Comparison of ENCODE assay signal across 20 mouse cellular contexts in the genomic region with DNA sequence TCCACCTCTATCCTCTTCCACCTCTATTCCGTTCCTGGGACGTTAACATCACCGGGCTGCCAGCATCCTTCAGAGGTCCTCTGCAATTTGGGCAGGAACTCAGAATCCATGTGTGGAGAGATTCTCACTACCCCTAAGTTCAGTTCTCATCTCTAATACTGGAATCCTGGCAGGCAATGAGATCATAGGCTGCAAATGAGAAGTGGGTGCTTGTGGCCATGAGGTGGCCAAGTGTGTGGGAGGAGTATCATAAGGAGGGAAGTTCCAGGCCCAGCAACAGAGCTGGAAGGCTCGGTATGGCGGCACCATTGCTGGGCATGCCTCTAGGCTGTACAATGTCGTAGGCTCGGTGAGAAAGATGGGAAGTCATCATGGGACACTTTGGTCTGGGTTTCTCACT.
DNase-seq lines count a peak whose midpoint lies in the region; ATAC-seq lines count a peak whose summit lies in the region.
"Had no signal": no experiment of that assay in that cellular context is flagged by ENCODE, and none has a peak within 500 bp of the region (broad histone marks: within the 10 kb centered on the region; RNA-seq: fewer than 3 reads in every experiment).

No protein-coding gene starts in this region.

- H3K4me2 ChIP-seq in forebrain, embryonic 13.5 days = no peak overlapping the region
- H3K4me2 ChIP-seq in forebrain, embryonic 14.5 days (ENCODE audit: low read length) = no peak overlapping the region
- H3K4me2 ChIP-seq: hindbrain, embryonic 15.5 days had no signal

- H3K9me3 ChIP-seq in forebrain, embryonic 13.5 days (replicated peaks) = no peaks in the 10 kb centered on the region
- H3K9me3 ChIP-seq in forebrain, embryonic 14.5 days (replicated peaks; ENCODE audit: control insufficient read depth, low read length) = no peaks in the 10 kb centered on the region
- H3K9me3 ChIP-seq: embryonic facial prominence, embryonic 10.5 days; heart, embryonic 10.5 days; hindbrain, embryonic 15.5 days had no signal

- H3K9ac ChIP-seq in forebrain, embryonic 13.5 days = no peak overlapping the region
- H3K9ac ChIP-seq in forebrain, embryonic 14.5 days (ENCODE audit: low read length) = no peak overlapping the region
- H3K9ac ChIP-seq: hindbrain, embryonic 15.5 days had no signal

- 89% methylated on average over 7 of the region's 7 CpGs for WGBS in forebrain, embryonic 13.5 days
- 95% methylated on average over 7 of the region's 7 CpGs for WGBS in forebrain, embryonic 14.5 days

- ATAC-seq in forebrain, embryonic 13.5 days = peak; percentile 34; the same call in 1 of the 2 replicates
- no peak for ATAC-seq in forebrain, embryonic 14.5 days
- ATAC-seq: midbrain, embryonic 16.5 days had no signal

- H3K36me3 ChIP-seq in forebrain, embryonic 13.5 days (ENCODE audit: poor library complexity, severe bottlenecking) = peaks cover 3% of the 10 kb centered on the region; the same call in 1 of the 2 replicates
- H3K36me3 ChIP-seq in forebrain, embryonic 14.5 days (ENCODE audit: control insufficient read depth, insufficient read depth, low read length) = no peaks in the 10 kb centered on the region; the same call in 1 of the 2 replicates
- H3K36me3 ChIP-seq: embryonic facial prominence, embryonic 10.5 days; heart, embryonic 10.5 days had no signal

- DNase-seq in forebrain, embryonic 14.5 days (ENCODE audit: low spot score) = no peak
- peak; percentile 31 to 40 for DNase-seq in left cerebral cortex, adult 18-20 months (ENCODE audit: low spot score in 2 of 2)
- DNase-seq in left cerebral cortex, adult 11 months (ENCODE audit: low spot score) = no peak
- peak; percentile 57 for DNase-seq in right cerebral cortex, adult 18-20 months
- no peak for DNase-seq in right cerebral cortex, postnatal 4 days
- DNase-seq in left cerebral cortex, postnatal 36 days (ENCODE audit: low spot score in 2 of 2) = peak; percentile 31 to 41
- DNase-seq in neural tube, embryonic 10.5 days (ENCODE audit: extremely low spot score, low spot score) = no peak
- DNase-seq: adrenal gland, postnatal 25 days; cerebellum, adult 11 months; cerebellum, adult 9-11 months; gastrocnemius, postnatal 10 days; kidney, adult 8-10 months; kidney, postnatal 10 days; lung, postnatal 4 days had no signal

- H3K27me3 ChIP-seq in forebrain, embryonic 13.5 days = no peaks in the 10 kb centered on the region
- H3K27me3 ChIP-seq in forebrain, embryonic 14.5 days (replicated peaks; ENCODE audit: control insufficient read depth, insufficient read depth, low read length) = no peaks in the 10 kb centered on the region
- H3K27me3 ChIP-seq: hindbrain, embryonic 15.5 days had no signal

- no peak overlapping the region for H3K27ac ChIP-seq in forebrain, embryonic 13.5 days
- no peak overlapping the region for H3K27ac ChIP-seq in forebrain, embryonic 14.5 days (ENCODE audit: low read depth, low read length)
- H3K27ac ChIP-seq: embryonic facial prominence, embryonic 10.5 days; heart, embryonic 10.5 days; hindbrain, embryonic 15.5 days had no signal

- H3K4me3 ChIP-seq in forebrain, embryonic 13.5 days = no peak overlapping the region
- H3K4me3 ChIP-seq in forebrain, embryonic 14.5 days (ENCODE audit: low read depth, low read length) = no peak overlapping the region
- H3K4me3 ChIP-seq: embryonic facial prominence, embryonic 10.5 days; heart, embryonic 10.5 days; hindbrain, embryonic 15.5 days; myocyte had no signal

- intact Hi-C loops in left cerebral cortex, postnatal 36 days (cut with DNase I) = loop anchor here (5.0 kb wide), 2 partner anchors 50 to 70 kb away; no protein-coding TSS in a partner anchor

- peaks cover 10% of the 10 kb centered on the region; the same call in 1 of the 2 replicates for H3K4me1 ChIP-seq in forebrain, embryonic 13.5 days
- H3K4me1 ChIP-seq in forebrain, embryonic 14.5 days (ENCODE audit: control insufficient read depth, insufficient read depth, low read length) = no peaks in the 10 kb centered on the region; the same call in 1 of the 2 replicates
- H3K4me1 ChIP-seq: embryonic facial prominence, embryonic 10.5 days; hindbrain, embryonic 15.5 days had no signal

Comparison
In these comparisons a context has a peak if more than half of its experiments do, and no peak if none do; other contexts are left out.
1. DNase-seq: peak in left cerebral cortex, adult 18-20 months (2 of 2), right cerebral cortex, adult 18-20 months (single experiment) and left cerebral cortex, postnatal 36 days (2 of 2); none in forebrain, embryonic 14.5 days (single experiment), left cerebral cortex, adult 11 months (single experiment), right cerebral cortex, postnatal 4 days (single experiment) and neural tube, embryonic 10.5 days (single experiment).